Mouse (Mus musculus): ENCODE data around the gene Ifna12.
"Not testable (repeated sequence)": the region's sequence is repeated elsewhere in the genome, so short reads cannot be mapped to it uniquely, and the experiment has no call there.

The Ifna12 gene

DNA sequence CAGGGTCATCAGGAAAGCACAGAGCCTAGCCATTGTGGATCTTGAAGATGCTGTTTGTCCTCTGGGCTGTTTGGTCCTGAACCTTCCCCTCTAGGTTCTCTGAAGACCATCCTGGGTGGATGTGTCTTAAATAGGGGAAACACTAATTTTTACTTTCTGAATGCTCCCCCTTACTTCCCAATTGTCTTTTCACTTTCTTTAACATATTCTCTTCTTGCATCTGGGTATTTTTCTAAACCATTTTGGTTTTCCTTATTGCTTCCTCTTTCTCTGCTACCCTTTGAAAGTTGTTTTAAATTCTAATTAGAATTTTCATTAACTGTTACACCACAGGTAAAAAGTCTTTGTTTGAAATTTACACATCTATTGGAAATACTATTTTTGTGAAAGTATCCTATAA is at the start of gene Ifna12:
TSS of gene Ifna12 (minus strand) at position 101 of the 400 bp plus-strand sequence.
- DNase-seq (ENCODE audit: low spot score): no peak

DNA sequence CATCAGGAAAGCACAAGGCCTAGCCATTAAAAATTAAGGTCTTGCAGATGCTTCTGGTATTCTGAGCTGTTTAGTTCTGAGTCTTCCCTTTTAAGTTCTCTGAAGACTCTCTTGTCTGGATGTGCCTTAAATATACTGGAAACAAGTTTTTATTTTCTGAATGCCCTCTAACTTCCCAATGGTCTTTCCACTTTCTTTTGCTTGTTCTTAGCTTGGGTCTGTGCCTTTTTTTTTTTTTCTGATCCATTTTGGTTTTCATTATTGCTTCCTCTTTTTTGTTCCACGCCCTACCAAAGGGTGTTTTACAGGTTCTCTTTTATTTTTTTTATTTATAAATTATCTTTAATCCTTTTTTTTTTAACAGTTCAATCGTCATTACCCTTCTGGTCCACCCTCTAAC is 41.2 kb upstream of the Ifna12 start, which contains the start of gene Ifna13:
TSS of gene Ifna13 (minus strand) at position 101 of the 400 bp plus-strand sequence.
- no peak for DNase-seq (ENCODE audit: low spot score)

DNA sequence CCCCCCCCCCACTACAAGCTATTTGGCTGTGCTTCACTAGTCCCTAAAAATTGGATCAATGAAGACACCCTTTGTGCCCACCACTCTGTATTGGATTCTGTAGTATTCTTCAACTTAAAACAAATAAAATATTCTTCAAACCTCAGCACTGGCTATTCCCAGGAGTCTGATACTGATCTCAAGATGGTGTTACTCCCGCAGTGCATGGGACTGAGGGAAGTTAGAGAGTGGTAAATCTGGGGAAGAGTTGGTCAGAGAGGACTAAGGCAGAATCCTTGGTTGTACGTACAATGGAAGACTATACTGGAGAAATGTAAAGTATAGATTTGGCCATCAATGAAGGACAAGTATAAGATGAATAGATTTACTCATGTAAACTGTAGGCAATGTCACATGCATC is 39.4 kb upstream of the Ifna12 start:
- DNase-seq (ENCODE audit: low spot score): no peak

DNA sequence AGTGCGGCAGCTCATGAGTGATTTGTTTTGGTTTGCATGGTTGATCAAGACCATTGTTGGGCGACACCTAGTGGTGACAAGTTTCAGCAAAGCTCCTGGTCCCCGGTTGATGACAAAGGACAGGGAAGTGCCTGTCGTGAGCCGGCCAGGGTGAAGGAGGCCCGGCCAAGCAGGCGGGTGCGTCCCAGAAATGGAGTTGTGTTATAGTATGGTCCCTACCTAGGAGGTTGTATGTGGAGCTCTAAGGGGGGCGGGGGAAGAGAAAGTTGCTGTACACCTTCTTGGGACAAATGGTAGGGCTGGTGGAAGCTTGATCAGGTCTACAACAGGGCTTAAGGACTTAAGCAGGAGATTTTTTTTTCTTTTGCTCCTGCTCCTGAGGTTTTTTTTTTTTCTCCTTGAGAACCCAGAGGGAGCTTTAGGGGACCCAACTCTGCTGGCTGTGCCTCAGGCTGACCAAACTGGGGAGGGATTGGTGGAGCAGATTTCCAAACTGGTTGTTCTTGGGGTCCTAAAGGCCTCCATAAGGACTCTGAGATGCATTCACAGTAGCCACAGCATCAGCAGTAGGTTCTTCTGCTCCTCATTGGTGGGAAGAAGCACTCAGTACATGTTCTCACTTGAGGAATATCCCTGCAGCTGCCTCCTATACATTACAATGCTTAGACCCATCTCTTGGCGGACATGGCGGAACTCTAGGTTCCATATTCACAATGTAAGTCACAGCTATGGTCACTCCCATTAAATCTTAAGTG is 38.1 kb upstream of the Ifna12 start:
- peak; percentile 92 for DNase-seq (ENCODE audit: low spot score)

DNA sequence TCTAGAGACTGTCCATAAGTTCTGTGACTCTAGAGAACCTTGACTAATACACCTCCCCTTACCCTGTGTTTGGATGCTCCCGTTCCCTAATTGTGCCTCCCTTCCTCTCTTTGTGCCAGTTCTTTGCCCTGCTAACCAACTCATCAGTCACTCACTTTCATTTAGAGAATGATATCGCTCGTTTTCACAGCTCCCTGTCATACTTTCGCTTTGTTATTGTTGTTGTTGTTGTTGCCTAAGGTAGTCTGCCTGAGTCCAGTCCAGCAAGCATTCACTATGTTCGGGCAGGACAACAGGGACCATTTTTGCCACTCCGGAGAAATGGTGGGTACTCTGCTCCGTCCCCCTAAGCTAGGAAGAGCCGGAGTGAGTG is 37.5 kb upstream of the Ifna12 start:
- no peak for DNase-seq (ENCODE audit: low spot score)

DNA sequence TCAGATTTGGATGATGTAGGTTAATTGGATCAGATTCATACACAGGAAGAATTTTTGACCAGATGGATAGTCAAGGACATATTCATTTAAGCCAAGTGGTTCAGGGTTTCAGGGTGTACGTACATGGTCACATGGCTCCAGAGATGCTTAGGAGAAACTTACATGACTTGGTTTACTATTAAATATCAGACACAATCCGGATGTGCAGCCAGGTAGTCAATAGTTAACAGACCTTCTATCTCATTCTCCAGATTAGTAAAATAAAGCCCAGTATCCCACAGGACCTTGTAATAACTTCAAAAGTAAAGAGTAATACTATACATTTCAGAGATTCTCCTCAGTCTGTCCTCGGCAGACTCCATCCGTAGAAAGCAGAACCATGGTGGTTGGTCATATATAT is 31.1 kb upstream of the Ifna12 start, which contains the start of gene C87499:
TSS of gene C87499 (minus strand) at position 101 of the 400 bp plus-strand sequence.
- no peak for DNase-seq (ENCODE audit: low spot score)

DNA sequence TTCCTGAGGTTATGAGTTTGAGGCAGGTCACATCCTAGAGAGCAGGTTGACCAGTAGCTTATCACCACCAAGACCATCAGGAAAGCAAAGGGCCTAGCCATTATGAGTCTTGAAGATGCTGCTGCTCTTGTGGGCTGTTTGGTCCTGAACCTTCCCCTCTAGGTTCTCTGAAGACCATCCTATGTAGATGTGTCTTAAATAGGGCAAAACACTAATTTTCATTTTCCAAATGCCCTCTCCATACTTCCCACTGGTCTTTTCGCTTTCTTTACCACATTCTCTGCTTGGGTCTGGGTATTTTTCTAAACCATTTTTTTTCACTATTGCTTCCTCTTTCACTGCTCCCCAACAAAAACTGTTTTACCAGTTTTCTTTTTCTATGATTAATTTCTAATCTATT is 10.9 kb downstream of the Ifna12 start, which contains the start of gene Ifna9:
TSS of gene Ifna9 (minus strand) at position 101 of the 400 bp plus-strand sequence.
- no peak for DNase-seq (ENCODE audit: low spot score)

DNA sequence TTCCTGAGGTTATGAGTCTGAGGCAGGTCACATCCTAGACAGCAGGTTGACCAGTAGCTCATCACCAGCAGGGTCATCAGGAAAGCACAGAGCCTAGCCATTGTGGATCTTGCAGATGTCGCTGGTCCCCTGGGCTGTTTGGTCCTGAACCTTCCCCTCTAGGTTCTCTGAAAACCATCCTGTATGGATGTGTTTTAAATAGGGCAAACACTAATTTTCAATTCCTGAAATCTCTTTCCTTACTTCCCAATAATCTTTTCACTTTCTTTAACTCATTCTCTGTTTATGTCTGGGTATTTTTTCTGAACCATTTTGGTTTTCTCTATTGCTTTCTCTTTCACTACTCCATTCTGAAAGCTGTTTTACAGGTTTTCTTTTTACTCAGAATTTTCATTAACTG is 31.5 kb downstream of the Ifna12 start, which contains the start of gene Ifna14:
TSS of gene Ifna14 (minus strand) at position 101 of the 400 bp plus-strand sequence.
- DNase-seq (ENCODE audit: low spot score): no peak

DNA sequence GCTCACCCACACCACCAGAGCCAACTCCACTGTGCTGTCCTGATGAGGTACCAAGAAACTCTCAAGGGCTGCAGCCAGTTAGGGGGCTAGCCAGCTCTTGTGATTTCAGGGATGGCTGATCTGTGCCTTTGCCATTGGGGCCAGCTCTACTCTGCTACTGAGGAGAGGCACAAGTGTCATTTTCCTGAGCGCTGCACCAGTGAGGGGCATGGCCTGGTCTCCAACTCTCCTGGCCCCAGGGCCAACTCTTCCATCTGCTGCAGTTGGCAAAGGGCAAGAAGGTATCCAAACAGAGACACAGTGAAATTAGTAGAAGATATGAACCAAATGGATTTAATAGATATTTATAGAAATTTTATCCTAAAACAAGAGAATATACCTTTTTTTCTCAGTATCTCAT is 41.4 kb downstream of the Ifna12 start:
- no peak for DNase-seq (ENCODE audit: low spot score)

DNA sequence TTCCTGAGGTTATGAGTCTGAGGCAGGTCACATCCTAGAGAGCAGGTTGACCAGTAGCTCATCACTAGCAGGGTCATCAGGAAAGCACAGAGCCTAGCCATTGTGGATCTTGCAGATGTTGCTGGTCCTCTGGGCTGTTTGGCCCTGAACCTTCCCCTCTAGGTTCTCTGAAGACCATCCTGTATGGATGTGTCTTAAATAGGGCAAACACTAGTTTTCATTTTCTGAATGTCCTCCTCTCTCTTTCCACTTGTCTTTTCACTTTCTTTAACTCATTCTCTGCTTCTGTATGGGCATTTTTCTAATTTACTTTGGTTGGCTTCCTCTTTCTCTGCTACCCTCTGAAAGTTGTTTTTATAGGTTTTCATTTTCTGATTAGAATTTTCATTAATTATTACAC is 45.0 kb downstream of the Ifna12 start, which contains the start of gene Ifna15:
TSS of gene Ifna15 (minus strand) at position 101 of the 400 bp plus-strand sequence.
- DNase-seq (ENCODE audit: low spot score): not testable (repeated sequence)
